Mouse (Mus musculus) layer of hippocampus, adult 9-11 months (tissue): ENCODE measurements around the gene Eps15.

Experiments used
- DNase-seq: peaks from one replicate; pipeline ENCODE4 v3.0.0; 2022

The Eps15 gene

GRCm38 (mm10) chr4:109279689-109280458 is at the start of gene Eps15:
Eps15 (plus strand) TSS chr4:109280268.
- peak; percentile 80 for DNase-seq

GRCm38 (mm10) chr4:109234185-109234584 is 45.9 kb upstream of the Eps15 start, which contains the start of gene Calr4:
Calr4 (plus strand) TSS chr4:109234485.
- DNase-seq = no peak

- DNase-seq = peak; percentile 12
Observed at GRCm38 (mm10) chr4:109234806-109235350, 45.2 kb upstream of the Eps15 start.

GRCm38 (mm10) chr4:109236186-109236879 is 43.7 kb upstream of the Eps15 start:
- DNase-seq = no peak

- DNase-seq = peak; percentile 69
Observed at GRCm38 (mm10) chr4:109238428-109239268, 41.4 kb upstream of the Eps15 start.

GRCm38 (mm10) chr4:109241221-109241620 is 38.8 kb upstream of the Eps15 start:
- DNase-seq = no peak

- peak; percentile 9 for DNase-seq
Observed at GRCm38 (mm10) chr4:109241934-109242333, 38.1 kb upstream of the Eps15 start.

- no peak for DNase-seq
Observed at GRCm38 (mm10) chr4:109244506-109244905, 35.6 kb upstream of the Eps15 start.

GRCm38 (mm10) chr4:109245016-109245620 is 35.0 kb upstream of the Eps15 start:
- no peak for DNase-seq

- no peak for DNase-seq
Observed at GRCm38 (mm10) chr4:109251605-109252004, 28.5 kb upstream of the Eps15 start.

GRCm38 (mm10) chr4:109252199-109252598 is 27.9 kb upstream of the Eps15 start:
- no peak for DNase-seq

GRCm38 (mm10) chr4:109253664-109254151 is 26.4 kb upstream of the Eps15 start:
- no peak for DNase-seq

GRCm38 (mm10) chr4:109254511-109254910 is 25.6 kb upstream of the Eps15 start:
- no peak for DNase-seq

GRCm38 (mm10) chr4:109255321-109255720 is 24.7 kb upstream of the Eps15 start:
- no peak for DNase-seq

- DNase-seq = no peak
Observed at GRCm38 (mm10) chr4:109255727-109256417, 24.2 kb upstream of the Eps15 start.

GRCm38 (mm10) chr4:109256791-109257190 is 23.3 kb upstream of the Eps15 start:
- DNase-seq = no peak

- DNase-seq = no peak
Observed at GRCm38 (mm10) chr4:109257639-109258038, 22.4 kb upstream of the Eps15 start.

- no peak for DNase-seq
Observed at GRCm38 (mm10) chr4:109262068-109262467, 18.0 kb upstream of the Eps15 start.

- no peak for DNase-seq
Observed at GRCm38 (mm10) chr4:109266056-109266455, 14.0 kb upstream of the Eps15 start.

GRCm38 (mm10) chr4:109266744-109267143 is 13.3 kb upstream of the Eps15 start:
- no peak for DNase-seq

GRCm38 (mm10) chr4:109267452-109267851 is 12.6 kb upstream of the Eps15 start:
- no peak for DNase-seq

GRCm38 (mm10) chr4:109268903-109269302 is 11.2 kb upstream of the Eps15 start:
- no peak for DNase-seq
